Mouse (Mus musculus) myocyte (in vitro differentiated cells): ENCODE measurements at regions not wholly inside any gene's neighbourhood (a gene's known extent, or its start where the extent isn't known, plus 50 kb on each side); places are given as distances from the start of the nearest gene placed in this dataset.

Experiments
- H3K27me3 ChIP-seq: one replicate; pipeline ENCODE4 v1.6.1; 2011; ENCODE audit not compliant: control insufficient read depth, insufficient read depth, insufficient read length
- H3K36me3 ChIP-seq: one replicate; pipeline ENCODE4 v1.6.1; 2011; ENCODE audit not compliant: control insufficient read depth, insufficient read depth
- H3K4me2 ChIP-seq: one replicate; pipeline ENCODE4 v1.6.1; 2011; ENCODE audit warnings: low read depth, control low read depth
- H3K4me3 ChIP-seq: one replicate; pipeline ENCODE4 v1.5.1; 2011; ENCODE audit warnings: mild to moderate bottlenecking, control low read depth, moderate library complexity
- H3K79me2 ChIP-seq: one replicate; pipeline ENCODE4 v1.6.1; 2011; ENCODE audit not compliant: control insufficient read depth, insufficient read depth
- H3ac ChIP-seq: one replicate; pipeline ENCODE4 v1.6.1; 2011; ENCODE audit not compliant: control insufficient read depth, insufficient read length
- CEBPB ChIP-seq: IDR thresholded peaks from 2 replicates; pipeline ENCODE4 v1.6.1; 2011; ENCODE audit warnings: mild to moderate bottlenecking, moderate library complexity; ENCODE audit not compliant: poor library complexity, insufficient read depth, severe bottlenecking
- E2F4 ChIP-seq: IDR thresholded peaks from one replicate; pipeline ENCODE4 v1.6.1; 2011; ENCODE audit warnings: mild to moderate bottlenecking, control low read depth, moderate library complexity; ENCODE audit not compliant: insufficient read depth
- MAX ChIP-seq: IDR thresholded peaks from one replicate; pipeline ENCODE4 v1.6.1; 2011; ENCODE audit warnings: low read depth, mild to moderate bottlenecking, control low read depth
- MYOD1 ChIP-seq, 3 experiments: IDR thresholded peaks; one replicate each; pipeline ENCODE4 v1.6.1; 2011; ENCODE audit warnings: control low read depth in 2 of 3, low read depth in 2 of 3, mild to moderate bottlenecking in 2 of 3, moderate library complexity in 1 of 3; ENCODE audit not compliant: insufficient read length in 2 of 3, control insufficient read depth in 1 of 3
- MYOG ChIP-seq, 3 experiments: IDR thresholded peaks; one replicate each; pipeline ENCODE4 v1.6.1; 2011; ENCODE audit warnings: control low read depth in 2 of 3, low read depth in 2 of 3, mild to moderate bottlenecking in 2 of 3; ENCODE audit not compliant: insufficient read length in 2 of 3, control insufficient read depth in 1 of 3, insufficient read depth in 1 of 3
- POLR2A ChIP-seq: IDR thresholded peaks from one replicate; pipeline ENCODE4 v1.6.1; 2011; ENCODE audit warnings: low read depth, mild to moderate bottlenecking, control low read depth, moderate library complexity; ENCODE audit not compliant: insufficient read length
- POLR2AphosphoS2 ChIP-seq: IDR thresholded peaks from one replicate; pipeline ENCODE4 v1.6.1; 2011; ENCODE audit warnings: low read depth, control low read depth; ENCODE audit not compliant: insufficient read length
- REST ChIP-seq: IDR thresholded peaks from one replicate; pipeline ENCODE4 v1.6.1; 2011; ENCODE audit warnings: mild to moderate bottlenecking, control low read depth, moderate library complexity; ENCODE audit not compliant: insufficient read depth, insufficient read length
- SRF ChIP-seq: IDR thresholded peaks from one replicate; pipeline ENCODE4 v1.6.1; 2011; ENCODE audit warnings: low read depth; ENCODE audit not compliant: control insufficient read depth, insufficient read length
- TCF12 ChIP-seq: IDR thresholded peaks from one replicate; pipeline ENCODE4 v1.6.1; 2011; ENCODE audit warnings: mild to moderate bottlenecking, control low read depth; ENCODE audit not compliant: poor library complexity, insufficient read depth, severe bottlenecking
- TCF3 ChIP-seq: IDR thresholded peaks from one replicate; pipeline ENCODE4 v1.6.1; 2011; ENCODE audit warnings: low read depth, control low read depth; ENCODE audit not compliant: insufficient read length
- USF1 ChIP-seq: IDR thresholded peaks from one replicate; pipeline ENCODE4 v1.6.1; 2011; ENCODE audit warnings: low read depth, mild to moderate bottlenecking, control low read depth, moderate library complexity

DNA sequence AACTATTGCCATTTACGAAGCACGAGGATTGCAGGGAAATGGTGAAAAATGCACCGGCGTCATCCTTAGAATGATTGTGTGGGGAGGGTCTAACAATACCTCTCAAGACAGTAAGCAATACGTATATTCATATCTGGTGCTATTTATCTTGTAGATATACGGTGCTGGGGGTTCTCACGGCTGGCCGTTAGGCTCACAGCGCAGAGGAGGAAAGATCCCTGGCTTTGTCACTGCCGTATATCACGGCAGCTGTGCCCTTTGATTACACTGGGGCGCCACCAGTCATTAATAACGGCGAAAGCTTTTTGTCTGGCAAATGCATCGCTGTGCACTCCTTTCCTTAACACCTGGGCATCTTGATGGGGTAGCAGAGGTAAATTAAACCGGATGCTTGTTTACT, 264.8 kb downstream of the Mtx2 start:
- TF ChIP-seq TCF3 (no peak), E2F4 (no peak), POLR2AphosphoS2 (no peak), SRF (no peak), CEBPB (no peak), MYOG (IDR thresholded peaks at IDR 0.05; ENCODE audit: control insufficient read depth in 1 of 3, insufficient read depth in 1 of 3, insufficient read length in 2 of 3, low read depth in 2 of 3) (no peak), MAX (no peak), TCF12 (no peak), MYOD1 (IDR thresholded peaks at IDR 0.05; ENCODE audit: control insufficient read depth in 1 of 3, insufficient read length in 2 of 3, low read depth in 2 of 3) (no peak), POLR2A (no peak), REST (no peak), USF1 (no peak)
- peaks cover 20% of the 10 kb centered on the region for H3K27me3 ChIP-seq
- no peak overlapping the region for H3K4me3 ChIP-seq
- H3K79me2 ChIP-seq: no peaks in the 10 kb centered on the region
- H3K4me2 ChIP-seq: no peak overlapping the region
- H3K36me3 ChIP-seq: no peaks in the 10 kb centered on the region
- no peak overlapping the region for H3ac ChIP-seq

DNA sequence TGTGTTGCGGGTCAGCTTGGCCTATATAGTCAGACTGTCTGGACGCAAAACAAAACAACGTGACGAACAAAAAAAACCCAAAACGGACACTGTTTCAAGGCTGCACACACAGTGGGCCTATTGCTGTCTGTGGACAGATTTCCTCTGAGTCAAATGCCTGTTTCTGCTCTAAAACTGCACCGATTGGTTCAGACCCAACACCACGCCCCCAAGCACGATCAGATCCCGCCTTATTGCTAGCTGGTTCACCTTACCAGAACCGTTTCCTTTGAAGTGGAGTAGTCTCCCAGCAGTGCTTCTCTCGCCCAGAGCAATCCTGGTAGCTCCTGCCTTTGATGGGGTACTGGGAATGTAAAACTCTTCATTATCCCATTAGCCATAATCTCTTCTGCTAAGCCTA, 275.9 kb downstream of the Mtx2 start:
- TF ChIP-seq REST (no peak), POLR2AphosphoS2 (no peak), SRF (no peak), TCF12 (no peak), CEBPB (no peak), MAX (no peak), MYOG (IDR thresholded peaks at IDR 0.05; ENCODE audit: control insufficient read depth in 1 of 3, insufficient read depth in 1 of 3, insufficient read length in 2 of 3, low read depth in 2 of 3) (no peak), E2F4 (no peak), MYOD1 (IDR thresholded peaks at IDR 0.05; ENCODE audit: control insufficient read depth in 1 of 3, insufficient read length in 2 of 3, low read depth in 2 of 3) (no peak), USF1 (no peak), POLR2A (no peak)
- Histone ChIP-seq H3K79me2 (no peaks in the 10 kb centered on the region), H3ac (no peak overlapping the region), H3K4me2 (no peak overlapping the region), H3K4me3 (no peak overlapping the region), H3K36me3 (no peaks in the 10 kb centered on the region), H3K27me3 (peaks cover 5% of the 10 kb centered on the region)

GRCm38 (mm10) chr2:75112751-75113150, 287.1 kb downstream of the Mtx2 start:
- Histone ChIP-seq H3K79me2 (no peaks in the 10 kb centered on the region), H3K4me2 (no peak overlapping the region), H3K27me3 (peaks cover 3% of the 10 kb centered on the region), H3K36me3 (no peaks in the 10 kb centered on the region), H3ac (no peak overlapping the region), H3K4me3 (no peak overlapping the region)
- TF ChIP-seq TCF12 (no peak), REST (no peak), POLR2AphosphoS2 (no peak), E2F4 (no peak)

DNA sequence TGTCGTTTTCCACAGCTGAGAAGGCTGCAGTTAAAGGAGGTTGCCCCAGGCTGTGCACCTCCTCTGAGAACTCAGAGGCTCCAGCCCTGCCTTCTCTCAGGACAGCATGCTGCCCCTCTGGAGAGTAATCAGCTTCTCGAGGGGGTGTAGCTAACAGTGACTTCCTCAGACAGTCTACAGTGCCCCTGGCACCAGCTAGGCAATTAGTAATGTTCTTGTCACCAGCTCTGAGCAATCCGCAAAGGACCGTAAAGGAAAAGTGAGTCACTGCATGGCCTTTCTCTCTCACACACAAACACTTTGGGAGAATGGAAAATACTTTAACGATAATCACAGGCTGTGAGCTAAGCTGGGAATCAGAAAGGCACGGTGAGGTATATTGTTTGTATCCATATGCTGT, 288.8 kb downstream of the Mtx2 start:
- no peak overlapping the region for H3K4me2 ChIP-seq
- H3ac ChIP-seq: no peak overlapping the region
- no peaks in the 10 kb centered on the region for H3K79me2 ChIP-seq
- H3K4me3 ChIP-seq: no peak overlapping the region
- peaks cover 4% of the 10 kb centered on the region for H3K27me3 ChIP-seq
- no peak for TF ChIP-seq MAX
- TF ChIP-seq REST: no peak
- no peak for TF ChIP-seq POLR2A
- TF ChIP-seq SRF: no peak
- no peak for TF ChIP-seq MYOG (IDR thresholded peaks at IDR 0.05; ENCODE audit: control insufficient read depth in 1 of 3, insufficient read depth in 1 of 3, insufficient read length in 2 of 3, low read depth in 2 of 3)
- TF ChIP-seq MYOD1 (IDR thresholded peaks at IDR 0.05; ENCODE audit: control insufficient read depth in 1 of 3, insufficient read length in 2 of 3, low read depth in 2 of 3): no peak
- no peak for TF ChIP-seq TCF3
- TF ChIP-seq CEBPB: no peak
- TF ChIP-seq E2F4: no peak
- TF ChIP-seq POLR2AphosphoS2: no peak
- TF ChIP-seq TCF12: no peak
- no peak for TF ChIP-seq USF1
- H3K36me3 ChIP-seq: no peaks in the 10 kb centered on the region

DNA sequence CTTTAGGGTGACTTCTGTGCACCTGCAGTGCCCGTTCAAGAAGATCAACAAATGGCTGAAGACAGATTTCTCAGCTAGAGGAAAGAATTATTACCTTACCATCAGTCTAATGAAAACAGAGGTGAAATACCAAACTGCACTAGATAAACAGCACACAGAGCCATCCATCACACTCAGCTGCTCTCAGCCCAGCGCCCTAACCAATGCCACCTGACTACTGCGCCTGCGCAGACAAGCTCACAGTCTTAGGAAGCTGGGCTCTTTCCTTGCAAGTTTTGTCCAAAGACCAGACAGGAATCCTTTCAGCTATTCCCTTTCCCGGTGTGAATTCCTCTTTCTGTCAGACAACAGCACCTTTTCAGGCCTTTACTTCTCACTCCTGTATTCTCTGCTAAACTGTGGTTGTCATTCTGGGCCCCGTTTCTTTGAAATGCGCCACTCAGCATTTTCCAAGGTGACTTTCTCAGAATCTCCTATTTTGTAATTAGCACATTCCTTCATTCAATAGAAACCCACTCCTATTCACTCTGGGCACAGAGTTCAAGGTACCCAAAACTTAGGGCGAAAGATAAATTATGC, 292.8 kb downstream of the Mtx2 start:
- Histone ChIP-seq H3K4me3 (no peak overlapping the region), H3K4me2 (no peak overlapping the region), H3K27me3 (peaks cover 4% of the 10 kb centered on the region), H3ac (no peak overlapping the region), H3K79me2 (no peaks in the 10 kb centered on the region), H3K36me3 (no peaks in the 10 kb centered on the region)
- TF ChIP-seq CEBPB: no peak
